Mouse (Mus musculus): Measurements from ENCODE around the gene Hist1h1c. TPM values are rescaled to one million over a fixed set of nuclear protein-coding genes. Genes with fewer than 3 reads are reported as not detected.
"Not testable (repeated sequence)": the region's sequence is repeated elsewhere in the genome, so short reads cannot be mapped to it uniquely, and the experiment has no call there.

Gene Hist1h1c
- polyA plus RNA-seq, 1 experiment from 2014 or later: 19.7 TPM

DNA sequence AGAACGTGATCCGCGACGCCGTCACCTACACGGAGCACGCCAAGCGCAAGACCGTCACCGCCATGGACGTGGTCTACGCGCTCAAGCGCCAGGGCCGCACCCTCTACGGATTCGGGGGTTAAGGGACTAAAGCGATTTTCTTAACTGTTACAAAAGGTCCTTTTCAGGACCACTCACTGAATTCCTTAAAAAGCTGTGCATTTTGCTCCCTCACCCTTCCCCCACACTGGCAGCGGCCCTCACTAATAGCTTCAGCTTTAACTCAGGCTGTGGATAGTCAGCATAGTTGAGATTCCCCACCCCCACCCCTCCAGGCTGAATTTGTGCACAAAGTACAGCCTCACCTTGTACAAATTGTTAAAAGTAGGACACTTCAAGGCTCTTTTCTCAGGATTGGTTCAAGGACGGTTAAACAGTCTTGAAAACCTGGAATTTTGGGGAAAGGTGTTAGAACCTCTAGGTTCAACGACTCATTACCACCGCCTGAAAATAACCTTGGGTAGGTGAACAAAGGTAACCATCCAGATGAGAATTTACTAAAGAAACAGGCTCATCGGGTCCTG is 18.7 kb downstream of the Hist1h1c start:
- H3K4me1 ChIP-seq (ENCODE audit: control insufficient read depth, insufficient read depth, low read length): no peaks in the 10 kb centered on the region
- H3K9me3 ChIP-seq (replicated peaks; ENCODE audit: control insufficient read depth, low read length): no peaks in the 10 kb centered on the region
- H3K4me3 ChIP-seq (ENCODE audit: low read depth, low read length): peak overlapping the region; percentile 35
- H3K27ac ChIP-seq (replicated peaks; ENCODE audit: low read depth, low read length): peak overlapping the region; percentile 91
- H3K27me3 ChIP-seq (ENCODE audit: control insufficient read depth, insufficient read depth, low read length): no peaks in the 10 kb centered on the region
- H3K4me2 ChIP-seq (ENCODE audit: low read depth, low read length): peak overlapping the region; percentile 74
- peak overlapping the region; percentile 77 for H3K9ac ChIP-seq (replicated peaks; ENCODE audit: low read length)
- peak; percentile 9; the same call in 1 of the 2 replicates for ATAC-seq (replicated peaks; ENCODE audit: insufficient number of reproducible peaks, low FRiP score, low TSS enrichment, low read depth)
- DNase-seq (ENCODE audit: low spot score): peak; percentile 73
- no peaks in the 10 kb centered on the region for H3K36me3 ChIP-seq (replicated peaks; ENCODE audit: control insufficient read depth, insufficient read depth, low read depth, low read length)
- 3% methylated on average over 14 of the region's 23 CpGs for WGBS

DNA sequence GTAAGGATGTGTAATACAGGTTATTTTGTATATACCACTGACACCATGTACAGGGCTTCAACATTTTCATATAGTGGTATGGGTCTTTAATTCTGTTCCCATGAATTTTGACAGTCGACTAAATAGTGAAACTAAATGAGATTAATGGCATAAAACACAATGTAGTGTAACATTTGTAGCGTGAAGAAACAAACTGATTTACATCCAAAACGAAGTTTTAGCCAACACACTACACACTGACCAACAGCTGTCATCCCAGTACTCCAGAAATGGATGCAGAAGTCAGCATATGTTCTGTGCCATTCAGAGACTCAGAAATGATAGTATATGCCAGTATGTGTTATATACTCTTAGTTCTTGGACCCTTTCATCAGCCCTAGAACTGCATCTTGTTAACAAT is 19.3 kb downstream of the Hist1h1c start:
- Histone ChIP-seq H3K4me3 (ENCODE audit: low read depth, low read length) (no peak overlapping the region), H3K27me3 (ENCODE audit: control insufficient read depth, insufficient read depth, low read length) (no peaks in the 10 kb centered on the region), H3K4me1 (ENCODE audit: control insufficient read depth, insufficient read depth, low read length) (no peaks in the 10 kb centered on the region), H3K9me3 (replicated peaks; ENCODE audit: control insufficient read depth, low read length) (no peaks in the 10 kb centered on the region), H3K27ac (replicated peaks; ENCODE audit: low read depth, low read length) (peak overlapping the region; percentile 91), H3K4me2 (ENCODE audit: low read depth, low read length) (no peak overlapping the region), H3K36me3 (replicated peaks; ENCODE audit: control insufficient read depth, insufficient read depth, low read depth, low read length) (no peaks in the 10 kb centered on the region), H3K9ac (replicated peaks; ENCODE audit: low read length) (no peak overlapping the region)
- WGBS: 57% methylated on average over 3 of the region's 3 CpGs
- ATAC-seq (replicated peaks; ENCODE audit: insufficient number of reproducible peaks, low FRiP score, low TSS enrichment, low read depth): no peak
- DNase-seq (ENCODE audit: low spot score): no peak

DNA sequence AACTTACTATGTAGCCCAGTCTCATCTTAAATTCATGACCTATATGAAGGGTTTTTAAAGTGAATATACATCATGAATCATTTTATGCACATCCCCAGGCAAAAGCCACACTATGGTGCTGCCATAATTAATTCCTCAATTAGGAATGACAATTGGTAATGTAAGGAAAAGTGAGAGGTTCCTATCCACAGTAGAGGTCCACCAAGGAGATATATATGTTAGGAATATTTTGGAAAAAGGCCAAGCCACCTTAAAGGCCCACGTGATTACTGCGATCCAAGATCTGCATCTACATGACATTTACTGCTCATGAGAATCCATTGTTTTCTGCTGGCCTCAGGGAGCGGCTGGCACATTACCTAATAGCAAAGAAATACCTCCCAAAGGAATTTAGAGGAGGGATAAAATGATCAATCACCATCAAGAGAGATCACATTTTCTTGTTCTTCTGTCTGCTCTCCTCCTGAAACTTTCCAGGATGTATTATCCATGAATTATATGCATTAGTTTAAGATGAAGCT is 20.7 kb downstream of the Hist1h1c start:
- Histone ChIP-seq H3K4me1 (ENCODE audit: control insufficient read depth, insufficient read depth, low read length) (no peaks in the 10 kb centered on the region), H3K9ac (replicated peaks; ENCODE audit: low read length) (no peak overlapping the region), H3K27me3 (ENCODE audit: control insufficient read depth, insufficient read depth, low read length) (no peaks in the 10 kb centered on the region), H3K27ac (replicated peaks; ENCODE audit: low read depth, low read length) (no peak overlapping the region), H3K4me3 (ENCODE audit: low read depth, low read length) (no peak overlapping the region), H3K4me2 (ENCODE audit: low read depth, low read length) (no peak overlapping the region), H3K9me3 (replicated peaks; ENCODE audit: control insufficient read depth, low read length) (no peaks in the 10 kb centered on the region), H3K36me3 (replicated peaks; ENCODE audit: control insufficient read depth, insufficient read depth, low read depth, low read length) (no peaks in the 10 kb centered on the region)
- DNase-seq (ENCODE audit: low spot score): no peak
- ATAC-seq (replicated peaks; ENCODE audit: insufficient number of reproducible peaks, low FRiP score, low TSS enrichment, low read depth): no peak
- WGBS: 81% methylated on average over 3 of the region's 3 CpGs

DNA sequence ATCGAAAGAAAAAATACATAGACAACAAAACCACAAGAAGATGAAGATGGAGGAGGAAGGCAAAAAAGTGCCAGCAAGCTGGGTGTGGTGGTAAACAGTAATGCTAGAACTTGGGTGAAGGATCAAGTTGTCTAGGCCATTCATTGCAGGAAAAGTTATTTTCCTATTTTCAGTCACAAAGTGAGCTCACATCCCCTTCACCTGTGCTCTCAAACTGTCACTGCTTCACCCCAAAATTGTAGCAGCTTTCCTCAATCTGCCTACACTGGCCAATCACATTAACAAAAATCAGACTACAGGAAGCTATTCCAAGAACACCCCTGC is 21.3 kb downstream of the Hist1h1c start:
- ATAC-seq (replicated peaks; ENCODE audit: insufficient number of reproducible peaks, low FRiP score, low TSS enrichment, low read depth) (no peak), DNase-seq (ENCODE audit: low spot score) (no peak)
- Histone ChIP-seq H3K27me3 (ENCODE audit: control insufficient read depth, insufficient read depth, low read length) (no peaks in the 10 kb centered on the region), H3K4me2 (ENCODE audit: low read depth, low read length) (peak overlapping the region; percentile 67), H3K4me3 (ENCODE audit: low read depth, low read length) (no peak overlapping the region), H3K27ac (replicated peaks; ENCODE audit: low read depth, low read length) (peak overlapping the region; percentile 85; the same call in 1 of the 2 replicates), H3K9ac (replicated peaks; ENCODE audit: low read length) (peak overlapping the region; percentile 64), H3K4me1 (ENCODE audit: control insufficient read depth, insufficient read depth, low read length) (no peaks in the 10 kb centered on the region), H3K36me3 (replicated peaks; ENCODE audit: control insufficient read depth, insufficient read depth, low read depth, low read length) (no peaks in the 10 kb centered on the region), H3K9me3 (replicated peaks; ENCODE audit: control insufficient read depth, low read length) (no peaks in the 10 kb centered on the region)
- WGBS: 64% methylated on average over 1 of the region's 1 CpGs

DNA sequence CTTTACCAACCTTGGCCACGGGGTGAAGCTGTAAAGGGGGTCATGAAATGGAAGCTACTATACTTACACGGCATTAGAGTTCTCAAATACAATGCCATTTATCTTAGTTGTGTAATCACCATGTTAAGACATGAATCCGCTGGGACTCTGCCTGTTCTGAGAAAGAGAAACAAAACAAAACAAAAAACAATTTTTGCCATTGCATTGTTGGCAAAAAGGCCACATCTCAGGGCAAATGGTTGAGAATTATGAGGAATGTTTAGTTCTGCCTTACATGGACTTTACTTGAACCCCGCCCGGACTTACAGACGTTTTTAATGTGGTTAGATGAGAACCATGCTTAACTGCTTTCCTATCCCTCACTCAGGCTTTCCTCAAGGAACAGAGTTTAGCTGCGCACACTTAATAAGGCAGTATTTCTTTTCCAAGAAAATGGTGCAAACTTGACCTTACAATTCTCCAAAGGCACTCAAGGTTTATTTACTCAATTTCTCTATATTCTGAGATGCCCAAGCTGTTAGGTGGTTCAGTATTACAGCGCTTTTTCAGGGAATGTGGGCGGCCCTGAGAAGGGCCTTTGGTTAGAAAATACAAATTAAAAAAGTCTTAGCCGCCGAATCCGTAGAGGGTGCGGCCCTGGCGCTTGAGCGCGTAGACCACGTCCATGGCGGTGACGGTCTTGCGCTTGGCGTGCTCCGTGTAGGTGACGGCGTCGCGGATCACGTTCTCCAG is 21.8 kb downstream of the Hist1h1c start:
- no peaks in the 10 kb centered on the region for H3K4me1 ChIP-seq (ENCODE audit: control insufficient read depth, insufficient read depth, low read length)
- H3K9ac ChIP-seq (replicated peaks; ENCODE audit: low read length): peak overlapping the region; percentile 64
- peak; percentile 72 for DNase-seq (ENCODE audit: low spot score)
- no peaks in the 10 kb centered on the region for H3K27me3 ChIP-seq (ENCODE audit: control insufficient read depth, insufficient read depth, low read length)
- 2% methylated on average over 18 of the region's 27 CpGs for WGBS
- H3K4me2 ChIP-seq (ENCODE audit: low read depth, low read length): peak overlapping the region; percentile 67
- peak overlapping the region; percentile 85 for H3K27ac ChIP-seq (replicated peaks; ENCODE audit: low read depth, low read length)
- H3K4me3 ChIP-seq (ENCODE audit: low read depth, low read length): peak overlapping the region; percentile 41
- H3K36me3 ChIP-seq (replicated peaks; ENCODE audit: control insufficient read depth, insufficient read depth, low read depth, low read length): no peaks in the 10 kb centered on the region
- ATAC-seq (replicated peaks; ENCODE audit: insufficient number of reproducible peaks, low FRiP score, low TSS enrichment, low read depth): no peak; the same call in 1 of the 2 replicates
- H3K9me3 ChIP-seq (replicated peaks; ENCODE audit: control insufficient read depth, low read length): no peaks in the 10 kb centered on the region

DNA sequence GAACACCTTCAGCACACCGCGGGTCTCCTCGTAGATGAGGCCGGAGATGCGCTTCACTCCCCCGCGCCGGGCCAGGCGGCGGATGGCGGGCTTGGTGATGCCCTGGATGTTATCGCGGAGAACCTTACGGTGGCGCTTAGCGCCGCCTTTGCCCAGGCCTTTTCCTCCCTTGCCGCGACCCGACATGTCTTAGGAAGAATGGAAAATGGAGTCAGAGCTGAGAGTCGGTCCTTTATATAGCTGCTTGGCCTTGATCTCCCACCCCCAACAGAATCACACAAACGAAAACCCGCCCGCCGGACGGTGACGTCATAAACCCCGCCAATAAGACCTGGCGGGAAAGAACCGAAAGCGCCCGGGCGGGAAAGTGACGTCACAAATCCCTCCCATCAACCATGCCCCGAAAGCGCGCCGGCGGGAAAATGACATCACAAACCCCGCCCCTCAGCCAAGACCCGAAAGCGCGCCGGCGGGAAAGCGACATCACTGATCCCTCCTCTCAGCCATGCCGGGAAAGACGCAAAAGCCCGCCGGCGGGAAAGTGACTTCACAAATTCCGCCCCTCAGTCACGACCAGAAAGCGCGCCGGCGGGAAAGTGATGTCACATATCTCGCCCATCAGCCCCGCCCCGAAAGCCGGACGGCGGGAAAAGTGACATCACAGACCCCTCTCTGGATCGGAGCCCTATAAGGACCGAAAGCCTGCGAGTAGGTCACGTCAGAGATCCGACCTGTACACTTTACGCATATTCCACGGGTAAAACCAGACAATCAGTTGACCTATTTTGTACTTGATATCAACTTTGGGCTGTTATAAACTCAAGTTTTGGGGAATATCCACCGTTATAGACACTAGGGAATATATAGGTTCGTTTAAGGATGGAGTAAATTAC is 22.6 kb downstream of the Hist1h1c start, which contains the start of gene Hist1h4a:
Gene Hist1h4a, minus strand, starts transcription at position 259 of the 893 bp plus-strand sequence.
- Histone ChIP-seq H3K9ac (replicated peaks; ENCODE audit: low read length) (peak within 1 kb of the TSS; percentile 67), H3K4me3 (ENCODE audit: low read depth, low read length) (peak within 1 kb of the TSS; percentile 41), H3K4me1 (ENCODE audit: control insufficient read depth, insufficient read depth, low read length) (no peaks in the 10 kb centered on the region), H3K9me3 (replicated peaks; ENCODE audit: control insufficient read depth, low read length) (no peaks in the 10 kb centered on the region), H3K4me2 (ENCODE audit: low read depth, low read length) (peak within 1 kb of the TSS; percentile 67), H3K27me3 (ENCODE audit: control insufficient read depth, insufficient read depth, low read length) (no peaks in the 10 kb centered on the region), H3K36me3 (replicated peaks; ENCODE audit: control insufficient read depth, insufficient read depth, low read depth, low read length) (no peaks in the 10 kb centered on the region), H3K27ac (replicated peaks; ENCODE audit: low read depth, low read length) (peak within 1 kb of the TSS; percentile 97)
- ATAC-seq (replicated peaks; ENCODE audit: insufficient number of reproducible peaks, low FRiP score, low TSS enrichment, low read depth) (peak; percentile 67), DNase-seq (ENCODE audit: low spot score) (peak; percentile 99)
- 0% methylated on average over 61 of the region's 72 CpGs for WGBS

DNA sequence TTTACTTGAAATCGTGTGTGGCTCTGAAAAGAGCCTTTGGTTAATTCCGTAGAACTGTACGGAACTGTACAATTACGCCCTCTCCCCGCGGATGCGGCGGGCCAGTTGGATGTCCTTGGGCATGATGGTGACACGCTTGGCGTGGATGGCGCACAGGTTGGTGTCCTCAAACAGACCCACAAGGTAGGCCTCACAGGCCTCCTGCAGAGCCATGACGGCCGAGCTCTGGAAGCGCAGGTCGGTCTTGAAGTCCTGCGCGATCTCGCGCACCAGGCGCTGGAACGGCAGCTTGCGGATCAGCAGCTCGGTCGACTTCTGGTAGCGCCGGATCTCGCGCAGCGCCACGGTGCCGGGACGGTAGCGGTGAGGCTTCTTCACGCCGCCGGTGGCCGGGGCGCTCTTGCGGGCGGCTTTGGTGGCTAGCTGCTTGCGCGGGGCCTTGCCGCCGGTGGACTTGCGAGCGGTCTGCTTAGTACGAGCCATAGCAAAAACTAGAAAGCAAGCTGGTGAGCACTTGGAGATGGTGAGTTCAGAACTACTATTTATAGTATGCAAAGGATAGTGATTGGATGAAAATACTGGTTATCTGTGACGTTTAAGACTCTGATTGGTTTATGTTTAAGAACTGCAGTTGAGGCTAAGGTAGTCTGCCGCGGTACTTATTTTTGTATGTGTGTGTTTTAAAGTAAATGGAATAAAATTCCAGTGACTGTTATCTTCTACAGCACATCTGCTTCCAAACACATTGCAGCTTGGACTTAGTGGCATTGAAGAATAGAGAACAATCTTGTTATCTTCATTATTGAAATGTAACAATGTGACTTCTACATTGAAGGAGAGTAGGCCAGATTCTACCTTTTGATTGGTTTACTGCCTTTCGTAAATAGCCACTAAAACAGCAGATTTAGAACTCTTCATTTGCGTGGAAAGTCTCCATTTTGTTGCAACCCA is 23.5 kb downstream of the Hist1h1c start, which contains the start of gene Hist1h3a:
Gene Hist1h3a, minus strand, starts transcription at position 516 of the 951 bp plus-strand sequence.
- peak within 1 kb of the TSS; percentile 86 for H3K4me2 ChIP-seq (ENCODE audit: low read depth, low read length)

More for the DNA sequence above, 23.5 kb downstream of the Hist1h1c start, which contains the start of gene Hist1h3a:
- Histone ChIP-seq H3K9ac (replicated peaks; ENCODE audit: low read length) (peak within 1 kb of the TSS; percentile 67), H3K27ac (replicated peaks; ENCODE audit: low read depth, low read length) (peak within 1 kb of the TSS; percentile 97), H3K4me3 (ENCODE audit: low read depth, low read length) (peak within 1 kb of the TSS; percentile 56)
- not testable (repeated sequence) for H3K27me3 ChIP-seq (ENCODE audit: control insufficient read depth, insufficient read depth, low read length); H3K4me1 ChIP-seq (ENCODE audit: control insufficient read depth, insufficient read depth, low read length); H3K9me3 ChIP-seq (replicated peaks; ENCODE audit: control insufficient read depth, low read length); H3K36me3 ChIP-seq (replicated peaks; ENCODE audit: control insufficient read depth, insufficient read depth, low read depth, low read length)
- peak; percentile 72 for ATAC-seq (replicated peaks; ENCODE audit: insufficient number of reproducible peaks, low FRiP score, low TSS enrichment, low read depth)
- WGBS: under 1% methylated on average over 25 of the region's 52 CpGs
- DNase-seq (ENCODE audit: low spot score): peak; percentile 86

All from embryonic facial prominence, embryonic 11.5 days (tissue).